Mouse (Mus musculus) CD4-positive, CD25-positive, alpha-beta regulatory T cell, adult 2 months (primary cell): Measurements from ENCODE around the gene H2-Ab1.
A peak's percentile ranks its signal among the peaks of the same experiment; 100 is the strongest.
"Not testable (repeated sequence)": the region's sequence is repeated elsewhere in the genome, so short reads cannot be mapped to it uniquely, and the experiment has no call there.

Experiments
- DNase-seq: peaks from one replicate; pipeline ENCODE4 v3.0.0-alpha.2; 2012; ENCODE audit warnings: low read depth, low spot score

The H2-Ab1 gene

DNA sequence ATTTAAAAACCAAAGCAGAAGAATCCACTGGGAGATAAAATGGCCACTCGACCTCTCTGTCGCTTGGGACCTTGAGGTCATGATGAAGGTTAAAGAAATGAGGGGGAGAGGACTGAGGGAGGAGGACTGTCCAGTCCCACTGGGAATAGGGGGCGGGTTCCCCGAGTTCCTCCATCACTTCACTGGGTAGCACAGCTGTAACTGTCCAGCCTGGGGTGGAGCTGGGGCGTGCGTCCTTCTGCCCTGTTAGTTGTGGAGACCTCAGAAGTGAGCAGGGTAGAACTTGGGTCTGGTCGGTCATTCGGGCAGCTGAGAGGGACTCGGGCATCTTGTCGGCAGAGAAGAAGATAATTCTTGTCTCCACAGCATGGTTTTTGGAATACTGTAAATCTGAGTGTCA is 51.7 kb downstream of the H2-Ab1 start:
- DNase-seq: no peak

DNA sequence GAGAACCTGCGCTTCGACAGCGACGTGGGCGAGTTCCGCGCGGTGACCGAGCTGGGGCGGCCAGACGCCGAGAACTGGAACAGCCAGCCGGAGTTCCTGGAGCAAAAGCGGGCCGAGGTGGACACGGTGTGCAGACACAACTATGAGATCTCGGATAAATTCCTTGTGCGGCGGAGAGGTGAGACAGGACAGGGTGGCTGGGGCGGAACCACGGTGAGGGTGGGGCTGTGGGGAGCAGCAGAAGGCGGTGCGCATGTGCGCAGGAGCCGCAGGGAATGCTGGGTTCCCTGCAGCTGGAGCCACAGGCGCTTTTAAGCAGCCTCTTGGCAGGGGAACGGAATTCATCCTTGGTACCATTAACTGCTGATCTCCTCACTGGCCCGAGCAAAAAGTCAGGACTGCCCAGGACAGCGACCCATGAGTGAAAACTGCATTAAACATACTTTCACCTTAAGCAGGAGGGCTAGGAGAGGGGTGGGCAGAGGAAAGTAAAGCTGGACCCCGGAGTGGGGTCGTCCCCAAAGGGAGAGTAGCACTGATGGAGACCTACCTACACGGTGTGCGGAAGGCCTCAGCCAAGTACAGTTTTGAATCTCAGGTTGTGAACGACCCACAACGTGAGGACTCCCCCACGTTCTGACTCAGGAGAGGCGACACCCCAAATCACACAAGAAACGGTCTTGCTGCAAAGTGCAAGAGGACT is 52.3 kb downstream of the H2-Ab1 start:
- DNase-seq: peak; percentile 82

DNA sequence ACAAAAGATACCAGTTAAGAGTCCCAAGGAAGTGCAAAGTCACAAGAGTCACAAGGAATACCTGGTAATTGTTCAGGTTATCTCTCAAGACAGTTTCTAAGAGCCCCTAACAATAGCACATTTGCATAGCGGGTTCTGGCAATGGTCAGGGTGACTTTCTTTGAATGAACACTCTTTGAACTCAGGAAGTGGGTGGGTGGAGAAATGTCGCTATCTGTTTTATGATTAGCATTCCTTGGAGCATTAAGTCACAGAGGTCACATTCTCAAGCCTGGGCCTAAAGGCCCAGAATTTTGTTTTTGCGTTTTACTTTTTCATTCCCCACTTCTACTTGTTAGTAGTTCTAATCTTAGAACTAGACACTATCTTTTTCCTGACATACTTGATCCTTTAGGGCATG is 53.0 kb downstream of the H2-Ab1 start:
- DNase-seq: not testable (repeated sequence)

DNA sequence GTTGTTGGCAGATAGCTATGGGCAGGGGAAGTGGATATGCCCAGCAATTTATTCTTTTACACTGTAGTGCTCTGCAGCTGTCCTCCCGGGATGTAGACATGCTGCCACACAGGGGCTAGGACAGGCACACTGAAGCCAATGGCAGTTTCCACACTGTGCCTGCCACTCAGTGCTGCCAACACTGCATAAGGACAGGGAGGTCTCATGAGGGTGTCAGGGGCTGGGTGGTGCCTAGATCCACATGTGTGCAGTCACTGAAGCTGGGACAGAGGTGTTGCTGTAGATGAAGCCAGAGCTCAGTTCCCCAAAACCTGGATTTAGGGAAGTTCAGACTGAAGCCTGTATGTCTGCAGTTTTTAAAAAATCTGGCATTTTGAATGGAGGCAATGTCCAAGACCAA is 54.7 kb downstream of the H2-Ab1 start:
- DNase-seq: no peak

DNA sequence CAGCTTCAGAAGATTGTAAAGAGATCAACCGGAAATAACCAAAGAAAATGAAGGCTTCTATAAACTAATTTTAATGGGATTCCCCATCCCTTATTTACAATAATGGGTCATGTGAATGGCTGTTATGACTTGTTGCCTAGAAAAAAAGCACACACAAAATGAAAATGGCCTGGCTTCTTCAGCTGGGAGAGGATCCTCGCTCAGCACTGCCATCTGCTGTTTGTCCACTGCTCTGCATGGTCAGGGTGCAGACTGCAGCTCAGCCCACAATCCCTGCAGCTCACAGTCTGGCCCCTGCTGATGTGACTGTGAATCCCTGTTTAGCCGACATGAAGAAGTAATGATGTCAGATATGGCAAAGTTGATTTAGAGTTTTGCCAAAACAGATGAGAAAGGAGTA is 55.9 kb downstream of the H2-Ab1 start:
- DNase-seq: peak; percentile 91

DNA sequence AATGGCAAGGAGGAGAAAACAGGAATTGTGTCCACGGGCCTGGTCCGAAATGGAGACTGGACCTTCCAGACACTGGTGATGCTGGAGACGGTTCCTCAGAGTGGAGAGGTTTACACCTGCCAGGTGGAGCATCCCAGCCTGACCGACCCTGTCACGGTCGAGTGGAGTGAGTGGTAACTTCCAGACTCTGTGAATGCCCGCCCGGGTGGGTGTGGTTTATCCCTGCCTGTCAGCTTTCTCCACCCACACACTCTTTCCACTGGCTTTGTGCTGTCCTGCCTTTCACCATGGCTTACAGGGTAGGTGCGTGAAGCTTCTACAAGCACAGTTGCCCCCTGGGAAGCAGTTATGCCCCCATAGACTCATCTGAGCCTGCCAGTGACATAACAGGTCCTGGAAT is 56.8 kb downstream of the H2-Ab1 start:
- no peak for DNase-seq

DNA sequence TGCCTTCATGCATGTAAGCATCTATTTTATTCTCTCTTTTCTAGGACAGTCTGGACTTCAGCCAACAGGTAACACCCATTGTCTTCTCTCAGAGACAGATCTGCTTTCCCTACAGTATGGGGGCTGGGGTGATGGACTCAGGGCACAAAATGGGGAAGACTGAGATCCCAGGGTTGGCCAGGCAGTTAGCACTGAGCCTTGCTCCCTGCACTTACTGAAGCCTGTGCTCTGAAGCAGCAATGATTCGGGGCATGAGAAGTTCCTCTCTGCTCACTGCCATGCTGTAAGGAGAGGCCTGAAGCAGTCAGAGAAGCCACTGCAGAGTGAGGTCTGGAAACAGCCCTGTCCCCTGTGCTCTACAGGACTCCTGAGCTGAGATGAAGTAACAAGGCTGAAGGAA is 58.0 kb downstream of the H2-Ab1 start:
- no peak for DNase-seq

DNA sequence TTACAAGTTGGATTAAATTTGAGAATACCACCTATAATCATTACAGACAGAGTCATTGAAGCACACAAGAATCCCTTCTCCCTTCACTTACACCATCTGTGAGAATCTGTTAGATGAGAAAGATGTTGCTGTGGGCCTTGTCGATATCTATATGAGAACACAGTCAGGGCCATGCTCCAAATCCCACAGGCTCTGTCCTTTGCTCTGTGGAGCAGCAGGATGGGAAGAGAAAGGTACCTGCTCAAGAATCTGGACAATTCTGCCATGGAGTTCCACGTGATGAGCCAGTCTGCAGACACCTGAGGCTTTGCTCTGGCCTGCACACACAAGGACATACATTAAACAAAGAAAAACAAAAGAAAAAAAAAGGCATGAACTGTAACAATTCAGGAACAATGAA is 59.2 kb downstream of the H2-Ab1 start:
- DNase-seq: no peak

DNA sequence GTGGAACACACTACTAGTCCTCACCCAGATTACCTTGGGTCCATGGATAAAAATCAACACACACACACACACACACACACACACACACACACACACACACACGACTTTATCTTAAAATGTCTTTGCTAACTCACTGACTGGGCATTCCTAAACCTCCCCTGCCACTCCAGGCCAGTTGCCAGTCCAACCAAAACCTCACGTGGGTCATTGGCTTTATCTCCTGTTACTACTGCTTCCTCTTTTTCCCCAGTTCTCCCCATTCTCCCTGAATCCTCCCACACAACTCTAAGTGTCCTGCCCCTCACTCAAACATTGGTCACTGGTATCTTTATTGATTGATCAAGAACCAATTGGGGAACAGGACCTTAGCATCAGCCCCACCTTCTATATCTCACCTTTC is 59.8 kb downstream of the H2-Ab1 start:
- no peak for DNase-seq
